Mouse (Mus musculus): ENCODE measurements around the gene 6330403K07Rik.

The 6330403K07Rik gene

DNA sequence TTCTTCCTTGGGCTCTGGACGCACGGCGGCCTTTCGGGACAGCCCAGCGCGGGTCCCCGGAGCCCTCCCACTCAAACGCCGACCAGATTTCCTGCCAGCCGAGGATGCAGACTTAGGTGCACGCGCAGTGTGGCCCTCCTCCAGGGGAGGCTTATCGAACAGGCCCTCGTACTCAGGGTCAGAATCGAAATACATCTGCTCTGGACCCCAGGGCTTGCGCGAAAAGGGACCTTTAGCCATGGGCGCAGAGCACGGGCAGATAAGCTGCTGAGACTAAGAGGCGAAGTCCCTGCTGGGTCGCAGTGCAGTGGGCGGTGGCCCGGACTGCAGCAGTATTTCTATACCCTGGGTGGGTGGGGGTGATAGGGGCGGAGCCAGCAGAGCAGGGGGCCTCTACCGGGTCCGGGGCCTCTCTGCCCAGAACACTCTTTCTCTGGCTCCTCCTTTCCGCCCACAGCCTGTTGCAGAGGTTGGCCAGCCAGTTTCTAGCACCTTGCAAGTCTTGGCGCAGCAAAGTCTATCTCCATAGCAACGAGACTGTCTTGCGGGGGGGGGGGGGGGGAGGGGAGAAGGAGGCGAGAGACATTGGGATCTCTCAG lies at the start of gene 6330403K07Rik:
Gene 6330403K07Rik (minus strand): TSS at position 351 of the 599 bp plus-strand sequence.
- DNase-seq = peak; percentile 43

DNA sequence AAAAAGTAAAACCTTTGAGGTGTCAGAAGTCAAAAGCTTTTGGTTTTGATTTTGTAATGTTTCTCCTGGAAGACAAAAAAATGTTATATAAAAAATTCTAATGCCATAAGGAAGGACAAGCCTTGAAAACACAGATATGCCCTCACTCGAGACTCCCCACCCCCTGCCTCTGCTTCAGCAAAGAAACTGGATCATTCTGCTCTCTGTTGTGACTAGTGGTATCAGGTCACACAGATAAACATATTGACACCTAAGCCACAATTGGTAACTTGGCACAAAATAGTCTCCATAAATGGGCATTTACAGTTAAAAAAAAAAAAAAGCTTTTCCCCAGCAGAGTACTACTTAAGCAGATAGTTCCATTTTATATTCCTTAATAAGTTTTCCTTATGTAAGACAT lies 43.0 kb upstream of the 6330403K07Rik start:
- DNase-seq = no peak

DNA sequence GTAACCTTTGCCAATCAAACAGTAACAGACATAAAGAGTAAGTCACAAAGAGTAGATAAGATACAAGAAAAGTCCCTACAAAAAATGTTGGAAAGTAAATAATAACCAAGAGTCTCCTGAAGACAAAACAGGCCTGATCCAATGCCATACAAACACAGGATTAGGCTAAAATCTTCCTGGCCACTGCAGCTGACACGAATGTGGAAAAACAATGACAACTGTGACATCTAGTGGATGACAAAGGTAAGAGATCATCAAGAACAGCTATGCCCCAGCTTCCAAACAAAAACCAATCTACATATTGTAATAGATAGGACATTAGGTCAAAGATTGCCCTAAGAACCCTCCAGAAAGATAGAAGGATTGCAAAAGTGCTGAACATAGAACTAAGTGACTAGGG lies 19.2 kb upstream of the 6330403K07Rik start:
- DNase-seq = no peak

DNA sequence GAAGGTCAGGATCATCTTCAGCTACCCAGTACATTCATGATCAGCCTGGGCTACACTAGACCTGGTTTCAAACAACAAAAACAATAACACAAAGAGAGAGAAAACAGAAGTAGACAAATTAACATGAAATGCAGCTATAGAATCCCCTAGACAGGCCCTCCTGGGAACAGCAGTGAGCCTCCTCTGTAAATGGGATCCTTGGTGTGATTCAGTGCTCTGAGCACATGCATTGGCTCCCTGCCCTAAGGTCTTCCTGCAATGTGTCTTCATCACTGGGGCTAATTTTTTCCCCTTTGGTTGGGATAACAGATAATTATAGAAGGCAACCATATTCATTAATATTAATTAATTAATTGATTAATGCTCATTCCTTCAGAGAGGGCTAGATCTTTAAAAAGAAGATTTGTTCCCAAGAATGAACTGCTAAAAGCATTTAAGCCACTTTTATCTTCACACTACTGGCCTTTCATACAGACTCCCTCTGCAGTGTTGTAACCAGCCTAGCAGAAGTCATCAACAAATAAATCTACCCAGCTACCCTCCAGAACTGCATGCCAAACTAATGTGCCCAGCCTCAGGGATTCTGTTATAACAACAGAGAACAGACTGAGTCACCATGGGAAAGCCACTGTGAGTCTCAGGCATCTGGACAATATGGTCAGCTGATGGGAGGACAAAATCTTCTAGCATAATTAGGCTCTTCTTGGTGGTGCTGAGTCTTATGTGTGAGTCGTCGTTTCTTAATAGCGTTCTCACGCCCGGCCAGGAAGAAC lies 6.4 kb upstream of the 6330403K07Rik start:
- no peak for DNase-seq

DNA sequence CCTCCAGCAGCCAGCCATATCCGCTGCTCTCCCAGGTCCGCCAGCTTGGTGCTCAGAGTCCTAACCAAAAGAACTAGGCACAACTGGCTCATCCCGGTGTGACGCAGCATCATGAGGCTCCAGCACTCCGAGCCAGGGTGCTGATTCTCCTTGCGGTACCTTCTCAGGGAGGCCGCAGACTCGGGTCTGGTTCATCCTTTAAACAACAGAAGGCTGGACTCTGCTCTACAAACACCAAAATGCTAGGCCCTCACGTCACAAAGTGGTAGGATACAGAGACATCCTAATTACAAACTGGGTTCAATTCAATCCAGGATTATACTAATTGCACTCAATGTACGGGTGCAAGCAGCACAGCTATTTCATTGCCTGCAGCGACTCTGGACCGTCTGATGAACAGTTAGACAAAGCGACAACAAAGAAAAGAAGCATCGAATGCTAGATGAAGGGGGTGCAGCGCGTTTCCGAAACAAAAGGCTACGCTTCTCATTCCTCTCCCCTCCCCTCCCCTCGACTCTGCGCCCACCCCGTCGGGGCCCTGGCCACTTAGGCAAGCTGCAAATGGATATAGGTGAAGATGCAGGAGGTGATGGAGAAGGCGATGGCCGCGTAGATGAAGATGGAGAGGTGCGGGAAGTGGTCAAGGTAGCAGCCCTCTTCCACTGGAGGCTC lies 686 bp downstream of the 6330403K07Rik start:
- DNase-seq = no peak

DNA sequence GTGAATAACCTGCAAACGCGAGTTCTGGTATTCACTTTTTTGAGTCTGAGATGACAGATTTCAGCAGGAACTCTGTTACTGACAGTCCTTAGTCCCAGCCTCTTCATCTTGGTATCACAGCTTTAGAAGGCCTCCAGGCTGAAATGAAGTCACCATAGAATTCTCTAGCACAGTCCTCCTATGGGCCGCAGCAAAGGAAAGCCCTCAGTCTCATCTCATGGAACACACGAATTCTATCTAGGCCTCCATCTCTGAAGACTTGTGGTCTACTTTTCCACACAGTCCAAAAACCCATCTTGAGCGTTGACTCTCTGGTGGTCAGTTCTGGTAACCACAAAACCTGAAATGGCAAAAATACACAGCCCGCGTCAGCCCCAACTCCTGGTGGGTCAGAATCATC lies 1.2 kb downstream of the 6330403K07Rik start:
- no peak for DNase-seq

DNA sequence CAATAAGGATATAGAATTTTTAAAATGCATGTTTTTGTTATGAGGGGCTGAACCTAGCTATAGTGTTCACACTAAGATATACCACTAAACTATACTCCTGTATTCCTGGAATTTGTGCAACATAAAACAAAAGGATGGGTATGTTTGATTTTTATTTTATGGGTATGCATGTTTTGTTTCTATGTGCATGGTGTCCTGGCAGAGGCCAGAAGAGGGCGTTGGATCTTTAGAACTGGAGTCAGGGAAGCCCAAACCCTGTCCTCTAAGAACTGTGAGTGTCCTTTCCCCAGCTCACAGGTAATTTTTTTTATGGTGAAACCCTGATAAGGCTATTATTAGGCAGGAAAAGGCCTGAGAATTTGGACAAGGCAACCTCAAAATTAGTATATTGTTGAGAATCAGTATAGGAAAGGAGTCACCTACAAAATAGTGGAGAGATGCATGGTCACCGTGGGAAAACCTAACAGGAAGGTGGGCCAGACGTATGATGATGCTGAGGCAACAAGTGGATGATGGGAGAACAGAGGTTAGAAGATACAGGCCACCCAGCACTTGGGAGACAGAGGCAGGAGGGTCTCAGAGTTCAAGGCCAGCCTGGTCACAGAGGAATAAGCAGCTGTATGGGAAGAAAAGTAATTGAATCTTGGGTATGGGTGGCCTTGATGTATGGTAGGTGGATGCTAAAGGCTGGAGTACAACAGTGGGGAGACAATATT lies 3.8 kb downstream of the 6330403K07Rik start:
- no peak for DNase-seq

DNA sequence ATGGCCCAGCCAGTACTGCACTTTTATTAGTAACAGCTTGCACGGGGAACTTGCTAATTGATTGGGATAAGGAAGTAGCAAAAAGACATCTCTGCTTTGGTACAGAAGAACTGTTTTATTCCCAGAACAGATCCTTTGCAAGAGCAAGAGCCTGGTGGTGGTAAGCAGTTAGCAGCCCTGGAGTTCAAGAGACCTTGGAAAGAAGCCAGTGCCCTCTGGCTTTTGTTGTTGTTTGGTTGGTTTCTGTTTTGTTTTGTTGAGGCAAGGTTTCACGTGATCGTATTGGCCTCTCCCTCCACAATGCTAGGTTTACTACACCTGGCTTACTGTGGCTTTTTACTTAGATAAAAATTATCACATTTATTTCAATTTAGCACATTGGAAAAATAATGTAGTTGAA lies 5.0 kb downstream of the 6330403K07Rik start:
- no peak for DNase-seq

DNA sequence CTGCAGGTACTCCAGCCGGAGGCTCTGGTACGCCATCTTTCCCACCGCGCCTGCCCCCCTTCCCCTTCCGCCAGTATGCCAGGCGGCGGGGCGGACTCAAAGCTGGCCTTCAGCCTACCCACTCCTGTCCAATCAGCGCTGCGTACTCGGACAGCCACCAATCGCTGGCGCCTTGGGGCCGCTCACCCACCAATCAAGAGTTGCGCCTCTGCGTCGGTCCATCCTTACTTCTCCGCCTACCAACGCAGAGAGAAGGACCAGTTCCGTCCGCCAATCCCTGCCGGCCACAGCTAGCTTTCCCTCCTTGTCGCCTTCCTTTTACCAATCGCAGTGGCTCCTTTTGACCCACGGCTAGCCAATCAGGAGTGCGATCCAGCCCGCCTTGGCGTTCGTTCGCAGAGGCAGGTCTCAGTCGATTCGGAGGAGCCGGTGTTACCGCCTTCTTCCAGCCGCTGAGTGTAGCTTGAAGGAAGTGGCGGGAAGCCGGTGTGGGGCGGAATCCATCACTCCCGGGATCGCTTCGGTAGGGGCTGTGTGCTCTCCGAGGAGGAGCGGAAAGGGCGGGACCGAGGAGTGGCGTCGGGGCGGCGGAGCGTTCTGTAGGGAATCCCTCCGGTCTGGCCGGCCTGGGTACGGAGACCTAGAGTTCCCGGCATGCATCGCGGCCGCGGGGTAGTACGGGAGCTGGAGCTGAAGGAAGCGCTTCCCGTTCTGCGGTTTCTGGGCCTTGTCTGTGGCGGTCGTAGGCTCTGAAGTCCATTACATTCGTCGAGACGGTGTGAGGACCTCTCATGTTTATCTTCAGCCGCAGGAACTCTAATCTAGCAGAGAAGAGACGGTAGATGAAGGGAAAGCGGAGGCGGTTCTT lies 13.9 kb downstream of the 6330403K07Rik start, which contains the start of the genes Mis12 and Derl2:
Gene Mis12 (plus strand): TSS at position 411 of the 868 bp plus-strand sequence.
Gene Derl2 (minus strand): TSS at position 641 of the 868 bp plus-strand sequence.
- peak; percentile 100 for DNase-seq

DNA sequence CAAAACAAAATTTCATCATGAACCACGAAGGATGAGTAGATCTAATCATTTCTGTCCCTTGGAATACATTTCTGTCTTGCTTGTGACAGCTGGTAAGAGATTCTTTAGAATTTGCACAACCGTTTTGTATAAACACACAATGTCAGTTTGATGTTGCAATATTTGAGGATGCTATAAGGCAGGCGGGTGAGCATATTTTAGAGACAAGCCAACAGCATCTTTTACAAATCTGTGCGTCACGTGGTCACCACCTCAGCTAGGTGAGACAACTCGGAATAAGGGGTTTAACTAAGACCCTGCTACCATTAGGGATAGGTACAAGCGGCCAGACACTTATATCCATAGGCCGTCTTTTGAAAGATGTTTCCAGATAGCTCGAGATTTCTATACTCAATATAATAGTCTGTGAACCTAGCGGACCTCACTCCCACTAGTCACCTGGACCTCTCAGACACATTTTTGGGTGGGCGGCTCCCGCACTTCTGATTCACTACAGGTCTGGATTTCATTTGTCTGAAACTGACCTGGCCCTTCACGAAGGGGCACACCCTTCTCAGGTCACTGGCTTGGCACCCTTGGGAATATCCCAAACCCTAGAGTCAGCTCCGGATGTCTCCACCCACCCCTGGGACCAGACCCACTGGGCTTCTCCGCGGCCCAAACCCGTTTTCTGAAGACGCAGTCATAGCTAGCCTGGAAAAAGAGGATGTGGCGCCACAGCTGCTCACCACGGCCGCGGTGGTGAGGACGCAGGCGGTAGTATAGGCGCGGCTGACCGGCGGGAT lies 14.7 kb downstream of the 6330403K07Rik start:
- peak; percentile 16 for DNase-seq

DNA sequence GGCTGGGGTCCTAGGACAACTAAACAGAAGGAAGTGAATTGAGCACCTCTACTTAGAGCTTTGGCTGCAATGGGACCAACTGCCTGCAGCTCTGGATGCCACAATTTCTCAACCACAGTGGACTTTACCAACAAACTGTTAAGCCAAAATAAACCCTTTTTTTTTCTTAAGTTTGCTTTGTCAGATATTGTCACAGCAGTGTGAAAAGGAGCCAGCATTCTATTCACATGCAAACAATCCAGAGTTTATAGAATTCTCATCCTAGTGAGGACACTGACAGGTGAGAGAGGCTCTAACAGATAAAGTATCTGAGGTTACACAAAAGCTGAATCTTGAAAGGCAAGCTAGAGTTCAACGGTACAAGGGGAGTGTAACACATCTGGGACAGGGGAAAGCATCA lies 16.3 kb downstream of the 6330403K07Rik start:
- no peak for DNase-seq

DNA sequence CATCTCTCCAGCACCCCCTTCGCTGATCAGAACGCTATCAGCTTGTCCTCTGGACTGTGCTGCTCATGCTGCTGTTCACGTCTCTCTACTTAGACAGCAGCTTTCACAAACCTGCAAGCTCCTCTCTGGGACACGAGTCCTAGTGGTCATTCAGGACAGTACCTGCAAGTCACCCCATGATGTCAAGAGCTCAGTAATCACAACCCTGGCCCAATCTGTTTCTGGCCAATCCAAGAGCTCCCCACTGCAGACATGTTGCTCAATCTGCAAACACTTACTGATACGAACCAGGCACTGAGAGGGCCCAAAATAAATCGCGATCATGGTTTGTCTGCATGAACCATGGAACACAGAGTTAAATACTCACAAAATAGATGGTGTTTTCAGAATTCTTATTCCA lies 20.6 kb downstream of the 6330403K07Rik start:
- DNase-seq = no peak

DNA sequence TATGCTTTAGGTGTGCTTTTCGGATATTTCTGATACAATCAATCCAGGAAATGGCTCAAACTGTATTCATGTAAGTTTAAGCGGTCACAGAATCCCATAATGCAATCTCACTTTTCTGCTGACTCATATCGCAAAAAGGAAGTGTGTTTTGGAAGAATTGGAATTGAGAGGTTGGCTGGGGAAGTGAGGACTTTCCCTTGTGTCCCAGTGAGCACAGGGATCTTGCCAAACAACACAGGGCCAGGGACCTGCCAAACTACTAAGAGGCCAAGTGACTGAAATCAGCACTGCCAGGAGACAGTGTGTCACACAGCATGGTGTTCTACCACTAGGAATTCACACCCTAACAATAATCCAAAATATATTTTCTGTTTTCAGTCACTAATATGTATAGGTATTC lies 25.0 kb downstream of the 6330403K07Rik start:
- DNase-seq = no peak

DNA sequence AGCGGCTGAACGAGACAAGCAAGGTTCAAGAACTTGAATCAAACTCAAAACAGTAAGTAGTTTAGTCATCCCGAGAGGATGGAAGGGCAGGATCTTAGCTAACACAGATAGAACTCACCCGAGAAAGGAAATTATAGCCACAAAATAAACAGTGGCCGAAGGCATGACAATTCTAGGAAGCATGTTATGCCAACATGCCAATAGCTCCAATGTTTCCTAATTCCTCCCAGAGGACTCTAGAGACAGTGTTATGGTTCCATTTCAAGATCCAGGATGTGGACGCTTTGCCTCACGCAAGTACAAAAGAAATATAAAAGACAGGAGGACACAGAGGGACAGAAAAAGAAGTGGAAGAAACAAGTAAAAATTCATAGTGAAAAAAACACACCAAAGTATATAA lies 25.5 kb downstream of the 6330403K07Rik start:
- DNase-seq = no peak

DNA sequence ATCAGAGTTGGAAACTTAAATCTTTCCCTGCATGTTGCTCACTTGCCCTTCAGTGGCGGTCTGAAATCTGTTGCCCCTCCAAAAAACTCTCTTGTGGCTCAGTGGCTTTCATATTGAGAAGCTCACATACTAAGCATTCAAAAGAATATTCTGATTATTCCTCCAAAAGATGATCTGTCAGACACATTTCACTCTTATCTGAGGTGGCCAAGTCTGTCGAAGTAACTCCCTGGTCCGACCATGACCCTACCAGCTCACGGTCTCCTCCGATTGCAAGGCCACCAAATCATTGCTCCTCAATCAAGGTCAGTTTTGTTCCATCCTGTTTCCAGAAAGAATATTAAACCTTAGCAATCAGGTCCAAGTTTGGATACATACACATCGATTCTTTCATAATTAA lies 26.3 kb downstream of the 6330403K07Rik start:
- DNase-seq = no peak

DNA sequence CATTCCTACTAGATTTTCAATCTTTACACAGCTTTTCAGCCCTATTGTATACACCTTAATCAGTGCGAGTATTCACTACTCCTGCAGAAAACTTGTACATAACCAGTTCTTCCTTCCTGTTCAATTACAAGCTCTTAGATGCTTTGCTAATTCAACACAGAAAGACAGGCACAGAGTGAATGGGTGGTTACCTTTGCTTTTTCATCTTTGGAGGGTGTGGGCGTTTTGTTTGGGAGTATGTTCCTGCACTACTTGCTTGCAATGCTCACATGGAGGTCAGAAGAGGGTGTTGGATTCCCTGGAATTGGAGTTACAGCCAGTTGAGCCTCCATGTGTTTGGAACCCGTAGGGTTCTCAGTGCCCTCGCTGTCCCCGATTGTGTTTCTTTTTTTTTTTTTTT lies 28.3 kb downstream of the 6330403K07Rik start:
- no peak for DNase-seq

DNA sequence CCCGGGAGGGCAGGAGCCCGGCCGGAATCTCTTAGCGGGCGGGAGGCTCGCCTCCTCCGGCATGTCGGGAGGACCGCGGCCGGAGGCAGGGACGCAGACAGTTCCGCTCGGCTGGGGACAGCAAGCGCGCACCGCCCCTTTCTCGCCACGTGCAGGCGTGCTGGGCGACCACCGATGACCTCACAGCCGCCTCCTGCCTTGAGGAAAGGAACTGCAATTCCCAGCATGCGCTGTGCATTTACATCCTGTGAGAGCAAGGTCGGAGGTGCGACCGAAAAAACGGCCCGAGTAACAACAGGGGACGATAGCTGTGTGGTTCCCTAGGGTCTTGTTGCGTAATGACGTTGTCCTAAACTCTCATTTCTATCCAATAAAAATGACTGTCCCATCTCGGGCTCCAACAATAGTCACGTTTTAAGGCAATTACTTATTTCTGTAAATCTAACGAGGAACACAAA lies 29.0 kb downstream of the 6330403K07Rik start, which contains the start of gene Dhx33:
Gene Dhx33 (minus strand): TSS at position 122 of the 458 bp plus-strand sequence.
- DNase-seq = peak; percentile 98

DNA sequence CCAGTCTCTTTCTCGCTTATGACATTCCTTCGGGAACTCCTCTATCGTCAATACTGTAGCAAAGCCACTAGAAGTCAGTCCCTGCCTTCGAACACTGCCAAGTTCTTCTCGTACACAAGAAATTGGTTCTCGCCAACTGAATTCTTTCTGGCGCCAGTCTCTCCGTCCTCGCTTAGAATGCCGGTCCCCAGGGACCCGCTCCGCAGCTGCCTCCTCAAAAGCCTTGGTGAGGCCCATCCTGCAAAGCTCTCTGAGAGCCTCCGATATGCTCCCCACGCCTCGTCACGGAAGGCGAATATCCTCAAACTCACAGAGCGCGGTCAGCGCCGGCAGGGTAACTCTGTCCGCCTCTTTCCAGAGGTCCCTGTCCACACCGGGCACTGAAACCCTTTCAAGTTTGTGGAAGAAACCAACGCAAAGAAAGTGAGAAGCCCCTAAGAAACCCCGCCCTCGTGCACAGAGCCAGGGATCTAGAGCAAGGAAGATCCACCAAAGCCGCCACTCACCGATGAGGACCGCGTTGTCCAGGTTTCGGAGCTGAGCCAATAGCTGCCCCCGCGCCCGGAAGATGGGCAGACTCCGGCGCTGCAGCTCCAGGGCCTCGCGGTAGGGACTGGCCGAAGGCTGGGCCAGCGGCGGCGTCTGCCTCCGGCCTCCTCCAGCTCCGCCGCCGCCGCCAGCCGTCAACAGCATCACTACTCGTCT lies 29.6 kb downstream of the 6330403K07Rik start:
- DNase-seq = no peak

DNA sequence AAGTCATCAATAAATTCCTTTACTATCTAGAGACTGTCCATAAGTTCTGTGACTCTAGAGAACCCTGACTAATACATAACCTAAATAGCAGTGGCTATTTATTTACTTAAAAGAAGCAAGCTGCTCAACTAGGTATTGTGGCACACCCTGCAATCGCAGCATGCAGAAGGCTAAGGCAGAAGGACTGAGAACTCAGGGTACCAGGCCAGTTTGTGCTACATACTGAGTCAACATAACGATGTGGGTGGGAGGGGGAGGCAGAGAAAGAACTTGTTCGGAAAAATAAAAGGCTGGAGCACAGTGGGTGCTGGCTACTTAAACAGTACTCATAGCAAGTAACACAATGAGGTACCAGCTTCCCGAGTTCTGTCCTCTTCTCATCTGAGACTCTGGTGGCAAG lies 32.1 kb downstream of the 6330403K07Rik start:
- no peak for DNase-seq

DNA sequence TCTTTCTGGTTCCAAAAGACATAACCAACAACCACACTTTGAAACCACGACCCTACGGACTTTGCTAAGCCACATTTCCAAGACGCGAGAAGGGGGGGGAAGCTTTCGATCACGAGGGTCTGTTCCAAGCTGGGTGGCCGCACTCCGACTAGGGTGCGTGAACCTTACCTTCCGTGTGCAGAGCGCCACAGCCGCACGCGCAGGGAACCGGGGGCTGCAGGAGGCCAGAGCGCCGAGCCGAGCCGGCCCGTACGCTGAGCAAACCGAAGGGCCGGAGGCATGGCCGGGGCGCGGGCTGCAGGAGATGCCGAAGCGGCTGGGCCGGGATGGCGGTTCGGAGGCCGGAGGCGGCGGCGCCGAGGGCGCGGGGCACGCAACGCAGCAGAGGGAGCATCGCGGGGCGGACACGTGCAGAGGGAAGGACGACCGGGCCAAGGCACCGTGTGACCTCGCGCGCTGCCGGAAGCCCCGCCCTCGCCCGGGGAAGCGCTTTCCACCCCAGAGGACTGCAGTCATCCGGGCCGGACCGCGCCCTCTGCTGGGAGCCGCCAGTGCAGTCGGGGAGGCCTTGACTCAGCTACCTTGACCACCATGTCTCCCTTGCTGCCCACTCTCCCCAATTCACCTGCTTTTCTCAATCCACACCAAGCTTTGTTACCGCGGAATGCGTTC lies 50.6 kb downstream of the 6330403K07Rik start, which contains the start of gene C1qbp:
Gene C1qbp (minus strand): TSS at position 470 of the 672 bp plus-strand sequence.
- DNase-seq = peak; percentile 92

Measured in cerebellum, adult 9-11 months (tissue).